Mouse (Mus musculus) macrophage (primary cell): ENCODE measurements around the gene Jmjd1c. TPM values are rescaled to one million over a fixed set of nuclear protein-coding genes. Genes with fewer than 3 reads are reported as not detected.

ENCODE experiments used
- H3K27ac ChIP-seq: fragments of 350-480 bp; formaldehyde crosslinking; 2 replicates; pipeline ENCODE4 v1.9.0; 2021
- H3K36me3 ChIP-seq: fragments of 350-480 bp; formaldehyde crosslinking; 2 replicates; pipeline ENCODE4 v1.9.0; 2021; ENCODE audit errors: inconsistent target
- H3K4me3 ChIP-seq: fragments of 350-480 bp; formaldehyde crosslinking; 2 replicates; pipeline ENCODE4 v1.9.0; 2021; ENCODE audit errors: inconsistent target
- H3K79me2 ChIP-seq: fragments of 350-480 bp; formaldehyde crosslinking; 2 replicates; pipeline ENCODE4 v1.9.0; 2021; ENCODE audit errors: inconsistent target
- WGBS: methylation state at CpG from one replicate; pipeline ENCODE4 v1.1.7; 2026; ENCODE audit warnings: inconsistent platforms; ENCODE audit not compliant: missing documents; 5-methylcytosine and 5-hydroxymethylcytosine counted together
- polyA plus RNA-seq: library from polyadenylated mRNA; stranded (reverse); fragments of 250-400 nt; gene quantifications from 3 replicates; pipeline ENCODE4 v1.2.4, GENCODE M21; 2018; ENCODE audit warnings: inconsistent platforms

Jmjd1c gene
- polyA plus RNA-seq, 1 experiment from 2014 or later, result 50.4 TPM

DNA sequence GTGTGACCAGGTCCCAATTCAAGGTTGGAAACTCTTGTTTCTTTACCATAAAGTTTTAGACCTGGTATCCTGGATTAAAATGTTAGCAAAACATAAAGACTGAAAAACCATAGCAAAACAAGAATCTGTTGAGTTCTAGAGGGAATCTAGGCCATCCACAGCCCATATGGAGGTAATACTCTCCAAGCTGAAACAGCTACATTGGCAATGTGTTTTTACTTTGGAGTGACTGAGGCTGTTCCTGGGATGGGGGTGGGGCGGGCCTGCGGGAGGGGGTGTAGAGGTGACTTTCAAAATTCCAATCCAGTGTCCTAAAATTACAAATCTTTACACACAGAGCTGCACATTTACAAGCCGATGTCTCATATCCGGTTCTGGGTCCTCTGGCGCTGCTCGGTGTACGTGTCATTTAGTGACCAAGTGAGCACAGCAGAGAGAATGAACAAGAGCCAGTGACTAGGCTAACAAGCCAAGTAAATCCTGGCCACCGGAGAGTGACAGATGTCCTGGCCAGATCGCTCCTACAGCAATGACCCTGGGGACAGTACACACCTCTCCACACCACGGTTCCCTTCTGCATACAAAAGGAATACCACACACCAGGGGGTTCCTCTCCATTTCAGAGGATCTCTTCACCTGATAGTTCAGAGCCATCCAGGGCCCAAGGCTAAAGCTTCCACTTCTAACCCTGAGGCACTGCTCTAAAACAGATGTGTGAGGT, 12.3 kb upstream of the Jmjd1c start:
- Histone ChIP-seq H3K79me2 (peaks cover 87% of the 10 kb centered on the region; the same call in 1 of the 2 replicates), H3K27ac (no peak overlapping the region), H3K4me3 (no peak overlapping the region), H3K36me3 (no peaks in the 10 kb centered on the region)
- WGBS, result 95% methylated on average over 9 of the region's 10 CpGs

DNA sequence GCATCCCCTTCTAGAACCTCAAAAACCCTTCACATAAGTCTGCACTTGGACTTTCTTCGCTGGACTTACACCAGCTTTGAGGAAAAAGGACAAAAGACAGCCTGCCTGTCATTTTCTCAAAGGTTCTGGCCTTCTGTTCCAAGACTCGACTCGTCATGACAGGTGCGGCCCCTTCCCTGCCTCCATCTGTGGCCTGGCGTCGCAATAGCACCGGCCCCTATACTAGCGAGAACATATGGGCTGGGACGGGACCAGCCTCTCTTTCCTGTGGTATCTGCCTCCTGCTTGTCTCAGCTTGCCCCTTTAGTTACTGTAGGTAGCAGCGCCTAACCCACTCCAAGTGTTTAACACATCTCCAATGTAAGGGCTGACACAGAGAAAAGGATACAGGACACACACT, 10.8 kb upstream of the Jmjd1c start:
- H3K27ac ChIP-seq, result no peak overlapping the region
- WGBS, result 88% methylated on average over 4 of the region's 10 CpGs
- H3K79me2 ChIP-seq, result peaks cover 90% of the 10 kb centered on the region; the same call in 1 of the 2 replicates
- H3K36me3 ChIP-seq, result no peaks in the 10 kb centered on the region
- no peak overlapping the region for H3K4me3 ChIP-seq

- Histone ChIP-seq H3K27ac (no peak overlapping the region), H3K36me3 (no peaks in the 10 kb centered on the region), H3K4me3 (no peak overlapping the region), H3K79me2 (peaks cover 92% of the 10 kb centered on the region; the same call in 1 of the 2 replicates)
- 100% methylated on average over 5 of the region's 7 CpGs for WGBS
Observed at GRCm38 (mm10) chr10:67085916-67086315, 10.0 kb upstream of the Jmjd1c start.

GRCm38 (mm10) chr10:67087447-67088226, 8.3 kb upstream of the Jmjd1c start:
- H3K4me3 ChIP-seq, result no peak overlapping the region
- no peak overlapping the region for H3K27ac ChIP-seq
- 100% methylated on average over 5 of the region's 5 CpGs for WGBS
- no peaks in the 10 kb centered on the region for H3K36me3 ChIP-seq
- peaks cover 95% of the 10 kb centered on the region for H3K79me2 ChIP-seq

- Histone ChIP-seq H3K4me3 (no peak overlapping the region), H3K79me2 (peaks cover 98% of the 10 kb centered on the region), H3K27ac (no peak overlapping the region), H3K36me3 (no peaks in the 10 kb centered on the region)
- 91% methylated on average over 4 of the region's 4 CpGs for WGBS
Observed at GRCm38 (mm10) chr10:67090611-67091010, 5.3 kb upstream of the Jmjd1c start.

DNA sequence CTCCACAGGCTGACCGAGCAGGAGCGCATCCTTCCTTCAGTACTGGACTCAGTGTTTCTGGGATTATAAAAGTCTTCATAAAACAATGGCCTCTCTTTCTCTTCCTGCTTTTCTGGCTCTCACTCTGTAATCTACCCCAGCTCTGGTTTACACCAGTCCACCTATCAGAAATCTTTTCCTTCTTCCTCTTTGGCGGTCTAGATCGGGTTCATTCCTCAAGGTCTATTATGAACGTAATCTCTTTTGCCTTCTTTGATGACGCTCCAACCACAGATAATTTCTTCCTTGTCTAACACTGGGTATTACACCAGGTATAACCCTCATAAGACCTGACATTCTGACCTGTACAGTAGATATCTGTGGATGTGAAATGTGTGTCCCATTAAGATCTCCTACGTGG, 1.0 kb upstream of the Jmjd1c start:
- Histone ChIP-seq H3K36me3 (no peaks in the 10 kb centered on the region), H3K4me3 (no peak overlapping the region), H3K27ac (no peak overlapping the region), H3K79me2 (peaks cover 89% of the 10 kb centered on the region)
- WGBS, result 85% methylated on average over 7 of the region's 7 CpGs

DNA sequence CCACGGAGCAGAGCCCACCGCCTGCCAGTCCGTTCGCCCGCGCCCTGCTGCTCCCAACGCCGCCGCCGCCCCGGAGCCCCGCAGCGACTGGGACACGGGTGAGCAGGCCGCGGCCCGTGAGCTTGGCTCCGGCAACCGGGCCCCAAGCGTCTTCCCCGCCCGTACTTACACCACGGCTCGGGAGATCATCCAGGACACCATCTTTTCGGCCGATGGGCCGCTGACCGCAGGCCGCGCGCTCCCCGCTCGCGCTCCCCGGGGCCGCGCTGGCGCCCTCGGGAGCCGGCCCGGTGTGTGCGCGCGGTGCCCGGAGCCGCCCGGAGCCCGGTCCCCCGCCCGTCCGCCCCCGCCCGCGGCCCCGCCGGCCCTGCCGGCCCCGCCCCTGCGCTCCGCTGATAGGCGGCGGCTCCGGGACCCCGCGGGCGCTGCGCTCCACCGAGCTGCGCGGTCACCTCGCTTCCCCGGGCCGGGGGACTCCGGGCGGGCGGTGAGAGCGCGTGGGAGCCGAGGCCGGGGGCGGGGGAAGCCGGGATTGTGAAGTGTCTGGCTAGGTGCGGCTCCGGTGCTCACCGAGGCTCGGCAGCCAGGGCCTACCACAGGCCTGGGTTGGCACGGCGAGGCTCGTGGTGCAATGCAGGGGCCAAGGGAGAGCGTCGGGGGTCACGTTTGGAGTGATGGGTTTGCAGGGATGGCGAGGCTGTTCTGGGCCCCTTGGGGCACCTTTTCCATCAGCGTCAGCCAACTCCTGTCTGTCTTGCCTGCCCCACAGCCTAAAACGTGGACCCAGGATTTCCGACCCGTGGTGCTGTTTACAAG, 904 bp downstream of the Jmjd1c start, which contains the start of gene Reep3:
Gene Reep3, minus strand, starts transcription at position 325 of the 816 bp plus-strand sequence.
- Histone ChIP-seq H3K79me2 (peaks cover 91% of the 10 kb centered on the region), H3K4me3 (peak within 1 kb of the TSS; percentile 74), H3K36me3 (no peaks in the 10 kb centered on the region; the same call in 1 of the 2 replicates), H3K27ac (peak within 1 kb of the TSS; percentile 73)
- under 1% methylated on average over 75 of the region's 97 CpGs for WGBS

DNA sequence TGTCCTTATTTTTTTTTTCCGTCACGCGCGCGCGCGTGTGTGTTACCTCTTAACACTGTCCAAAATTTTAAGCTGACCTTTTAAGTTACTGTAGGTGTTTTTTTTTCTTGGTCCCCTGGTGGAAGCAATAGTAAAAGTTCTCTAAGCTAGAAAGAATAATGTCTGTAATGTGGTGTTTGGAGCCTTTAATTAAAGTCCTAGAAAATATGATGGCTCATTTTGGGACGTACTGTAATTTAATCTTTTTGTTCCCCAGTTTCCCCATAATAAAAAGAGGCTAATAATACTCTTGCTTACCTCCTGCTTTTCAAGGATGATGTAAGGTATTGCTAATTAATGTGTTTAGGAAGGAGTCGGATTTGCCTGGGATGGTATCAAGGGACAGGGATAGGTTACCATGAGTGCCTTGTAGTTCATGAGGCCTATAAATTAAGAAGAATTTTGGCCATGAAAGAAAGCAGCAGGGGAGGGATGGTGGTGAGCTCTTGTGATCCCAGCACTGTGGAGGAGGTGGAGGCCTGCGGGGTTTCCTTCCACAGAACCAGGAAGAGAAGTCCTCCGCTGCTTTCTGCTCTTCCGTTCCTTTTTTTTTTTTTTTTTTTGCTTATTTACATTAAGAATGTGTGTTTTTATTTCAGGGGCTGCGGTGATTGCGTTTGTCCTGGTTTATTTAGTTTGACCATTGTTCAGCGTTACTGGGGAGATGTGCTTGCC, 1.7 kb downstream of the Jmjd1c start:
- Histone ChIP-seq H3K79me2 (peaks cover 91% of the 10 kb centered on the region), H3K4me3 (peak overlapping the region; percentile 74), H3K36me3 (no peaks in the 10 kb centered on the region; the same call in 1 of the 2 replicates), H3K27ac (peak overlapping the region; percentile 73)
- WGBS, result 1% methylated on average over 6 of the region's 15 CpGs

DNA sequence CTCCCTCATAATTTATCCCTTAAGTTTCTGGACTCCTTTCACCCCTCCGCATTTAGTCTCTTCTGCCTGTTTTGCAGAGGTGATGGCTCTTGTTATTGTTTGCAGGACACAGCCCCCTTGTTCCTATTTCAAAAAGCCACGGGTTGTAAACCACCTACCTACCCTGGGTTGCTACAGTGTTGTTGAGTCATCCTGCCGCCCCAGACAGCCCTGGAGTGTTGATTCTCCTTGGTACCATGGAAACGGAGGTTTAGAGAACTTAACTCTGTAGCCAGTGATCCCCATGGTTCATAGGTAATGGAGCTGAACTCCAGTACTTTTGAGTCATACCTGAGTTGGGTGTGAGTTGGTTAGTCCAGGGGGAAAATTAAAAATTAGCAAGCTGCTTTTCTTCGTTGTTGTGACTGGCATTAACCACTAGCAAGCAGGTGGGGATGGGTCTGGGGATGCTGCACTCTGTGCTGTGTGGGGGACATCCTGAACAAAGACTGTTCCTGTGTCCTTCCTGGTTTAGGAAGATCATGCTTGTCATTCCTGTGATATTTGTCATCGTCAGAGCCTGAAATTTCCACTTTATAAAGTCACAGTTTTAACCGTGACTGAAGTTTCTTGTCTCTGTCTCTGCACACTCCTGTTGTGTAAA, 2.6 kb downstream of the Jmjd1c start:
- no peaks in the 10 kb centered on the region; the same call in 1 of the 2 replicates for H3K36me3 ChIP-seq
- peak overlapping the region; percentile 74; the same call in 1 of the 2 replicates for H3K4me3 ChIP-seq
- 25% methylated on average over 6 of the region's 7 CpGs for WGBS
- H3K79me2 ChIP-seq, result peaks cover 91% of the 10 kb centered on the region
- H3K27ac ChIP-seq, result peak overlapping the region; percentile 73; the same call in 1 of the 2 replicates

GRCm38 (mm10) chr10:67099183-67099929, 3.4 kb downstream of the Jmjd1c start:
- no peaks in the 10 kb centered on the region; the same call in 1 of the 2 replicates for H3K36me3 ChIP-seq
- H3K79me2 ChIP-seq, result peaks cover 91% of the 10 kb centered on the region
- no peak overlapping the region for H3K4me3 ChIP-seq
- H3K27ac ChIP-seq, result no peak overlapping the region
- 98% methylated on average over 9 of the region's 13 CpGs for WGBS

- Histone ChIP-seq H3K4me3 (no peak overlapping the region), H3K79me2 (peaks cover 91% of the 10 kb centered on the region), H3K36me3 (no peaks in the 10 kb centered on the region; the same call in 1 of the 2 replicates), H3K27ac (no peak overlapping the region)
- WGBS, result 76% methylated on average over 7 of the region's 7 CpGs
Observed at GRCm38 (mm10) chr10:67100011-67100661, 4.2 kb downstream of the Jmjd1c start.

GRCm38 (mm10) chr10:67100831-67101251, 4.9 kb downstream of the Jmjd1c start:
- no peak overlapping the region for H3K4me3 ChIP-seq
- H3K36me3 ChIP-seq, result no peaks in the 10 kb centered on the region; the same call in 1 of the 2 replicates
- 88% methylated on average over 9 of the region's 9 CpGs for WGBS
- H3K27ac ChIP-seq, result no peak overlapping the region
- peaks cover 91% of the 10 kb centered on the region for H3K79me2 ChIP-seq
